Mouse (Mus musculus) left cerebral cortex, adult 2 months (tissue): Measurements from ENCODE around the gene 2200002D01Rik. TPM values are rescaled to one million over a fixed set of nuclear protein-coding genes. Genes with fewer than 3 reads are reported as not detected.
"Not testable (repeated sequence)": the region's sequence is repeated elsewhere in the genome, so short reads cannot be mapped to it uniquely, and the experiment has no call there.

Experiments
- DNase-seq, 2 experiments: peaks; one replicate each; pipeline ENCODE4 v3.0.0; 2021 to 2022; ENCODE audit warnings: low spot score in 2 of 2, mixed read lengths in 1 of 2; ENCODE audit errors: extremely low spot score in 1 of 2
- H3K27ac ChIP-seq: fragments of 200-600 bp; 2 replicates; pipeline ENCODE4 v1.8.1; 2022
- H3K4me3 ChIP-seq: fragments of 200-600 bp; 2 replicates; pipeline ENCODE4 v1.8.1; 2022
- CTCF ChIP-seq: fragments of 200-600 bp; IDR thresholded peaks from 2 replicates; pipeline ENCODE4 v1.8.1; 2022; ENCODE audit warnings: antibody characterized with exemption, mild to moderate bottlenecking, moderate library complexity
- intact Hi-C: fragments of 180-260 bp; cut with DNase I; formaldehyde crosslinking; loops from one replicate; pipeline ENCODE4 v1.15.1; 2025
- total RNA-seq, 2 experiments: library from RNA; stranded (reverse); gene quantifications; 2 replicates each; pipeline ENCODE4 v1.2.3; 2021

The 2200002D01Rik gene
- total RNA-seq, 2 experiments from 2014 or later = 0.32 TPM; not detected in 1

DNA sequence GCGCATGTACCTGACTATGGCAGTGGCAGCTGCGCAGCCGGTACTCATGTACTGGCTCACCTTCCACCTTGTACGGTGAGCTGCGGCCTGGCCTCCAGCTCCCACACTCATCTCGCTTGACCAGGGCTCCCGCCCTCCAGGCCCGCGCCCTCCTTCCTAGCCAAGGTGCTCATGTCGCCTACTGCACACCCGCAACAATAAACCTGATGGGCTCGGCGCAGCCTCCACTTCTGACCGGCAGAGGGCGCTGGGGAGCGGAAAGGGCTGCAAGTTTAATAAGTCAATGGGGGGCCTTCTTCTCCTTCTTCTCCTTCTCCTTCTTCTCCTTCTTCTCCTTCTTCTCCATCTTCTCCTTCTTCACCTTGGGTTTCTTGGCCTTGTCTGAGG, 959 bp downstream of the 2200002D01Rik start:
- peak; percentile 90 for TF ChIP-seq CTCF
- DNase-seq = peak; percentile 71 to 82
- intact Hi-C loops = loop anchor here (2.0 to 5.0 kb wide), 2 partner anchors 53 to 195 kb away; no protein-coding TSS in a partner anchor
- Histone ChIP-seq H3K4me3 (no peak overlapping the region), H3K27ac (no peak overlapping the region)

DNA sequence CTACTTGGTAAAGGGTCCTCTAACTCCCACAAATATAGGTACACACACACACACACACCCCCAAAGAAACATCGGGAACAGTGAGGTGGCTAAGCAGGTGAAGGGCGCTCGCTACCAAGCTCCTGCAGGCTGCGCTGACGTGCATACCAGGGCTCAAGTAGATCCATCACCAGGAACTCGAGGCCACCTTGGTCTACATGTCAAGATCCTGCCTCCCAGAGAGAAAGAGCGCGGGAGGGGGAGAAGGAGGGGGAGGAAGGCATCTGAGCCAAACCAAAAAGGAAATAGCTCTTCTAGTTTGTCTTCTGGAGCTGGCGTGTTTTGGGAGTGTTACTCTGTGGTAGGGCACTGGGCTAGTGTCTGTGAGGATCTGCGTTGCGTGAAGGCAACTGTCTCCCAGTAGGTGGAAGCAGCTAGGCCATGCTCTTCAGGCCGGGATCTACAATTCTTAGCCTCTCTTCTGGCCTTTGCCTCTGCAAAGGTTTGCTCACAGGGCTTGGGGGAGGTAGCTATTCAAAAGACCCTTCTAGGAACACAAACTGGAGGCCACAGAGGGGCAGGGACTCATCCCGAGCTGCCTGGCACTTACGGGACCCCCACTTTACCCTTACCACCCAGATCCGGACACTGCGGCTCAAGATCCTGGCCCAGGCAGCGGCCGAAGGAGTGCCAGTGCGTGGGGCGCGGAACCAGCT, 1.5 kb downstream of the 2200002D01Rik start:
- Histone ChIP-seq H3K4me3 (no peak overlapping the region), H3K27ac (no peak overlapping the region)
- intact Hi-C loops = loop anchor here (2.0 to 5.0 kb wide), 2 partner anchors 54 to 194 kb away; no protein-coding TSS in a partner anchor
- no peak for DNase-seq
- no peak for TF ChIP-seq CTCF

DNA sequence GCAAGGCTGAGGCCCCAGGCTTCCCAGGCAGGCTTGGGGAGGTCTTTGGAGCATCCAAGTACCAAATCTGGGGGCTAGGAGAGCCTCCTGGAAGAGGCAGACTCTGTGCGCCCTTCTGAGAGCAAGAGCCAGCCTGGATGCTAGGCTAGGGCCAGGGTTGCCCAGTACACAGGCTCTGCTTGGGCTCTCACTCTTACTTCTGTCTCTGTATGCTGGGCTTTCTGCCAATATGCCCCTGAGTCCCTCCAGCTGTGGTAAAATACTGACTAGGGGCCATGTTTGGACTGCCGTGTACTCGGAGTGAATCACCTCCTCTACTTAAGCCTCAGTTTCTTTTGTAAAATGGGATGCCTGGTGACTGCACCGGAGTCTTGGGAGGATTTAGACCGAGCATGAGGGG, 2.3 kb downstream of the 2200002D01Rik start:
- intact Hi-C loops = loop anchor here (2.0 to 5.0 kb wide), 2 partner anchors 55 to 194 kb away; no protein-coding TSS in a partner anchor
- no peak overlapping the region for H3K27ac ChIP-seq
- no peak for TF ChIP-seq CTCF
- no peak overlapping the region for H3K4me3 ChIP-seq
- DNase-seq = no peak

DNA sequence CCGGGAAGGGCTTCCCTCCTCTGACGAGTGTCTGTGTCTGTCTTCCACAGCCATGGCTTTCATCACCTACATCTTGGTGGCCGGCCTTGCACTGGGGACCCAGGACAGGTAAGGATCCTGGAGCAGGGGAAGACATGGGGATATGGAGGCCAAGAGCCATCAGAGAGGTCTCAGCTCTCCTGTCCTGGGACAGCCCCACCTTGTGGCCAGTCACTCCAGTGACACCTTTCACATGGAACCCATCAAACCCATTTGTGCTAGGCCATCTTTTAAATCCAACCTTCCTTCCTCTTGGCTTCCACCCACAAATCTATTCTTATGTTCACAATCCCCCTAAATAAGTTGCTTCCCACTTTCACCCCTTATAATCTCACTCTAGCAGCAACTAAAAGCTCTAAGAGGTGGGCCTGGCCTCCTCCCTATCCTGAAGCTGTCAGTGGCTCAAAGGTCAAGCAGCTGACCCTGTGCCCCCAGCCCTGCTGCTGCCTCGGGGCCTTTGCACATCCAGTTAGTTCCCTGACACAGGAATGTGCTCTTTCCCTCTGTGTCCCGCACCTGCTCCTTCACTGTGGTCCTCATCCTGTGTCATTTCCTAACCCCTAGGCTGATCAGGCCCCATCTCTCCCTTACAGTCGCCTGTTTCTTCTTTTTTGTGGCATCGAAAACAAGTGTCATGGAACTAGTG, 3.4 kb downstream of the 2200002D01Rik start:
- no peak overlapping the region for H3K4me3 ChIP-seq
- no peak for DNase-seq
- intact Hi-C loops = loop anchor here (5.0 kb wide), 1 partner anchor 193 kb away; no protein-coding TSS in a partner anchor
- peak; percentile 53 for TF ChIP-seq CTCF
- H3K27ac ChIP-seq = no peak overlapping the region

DNA sequence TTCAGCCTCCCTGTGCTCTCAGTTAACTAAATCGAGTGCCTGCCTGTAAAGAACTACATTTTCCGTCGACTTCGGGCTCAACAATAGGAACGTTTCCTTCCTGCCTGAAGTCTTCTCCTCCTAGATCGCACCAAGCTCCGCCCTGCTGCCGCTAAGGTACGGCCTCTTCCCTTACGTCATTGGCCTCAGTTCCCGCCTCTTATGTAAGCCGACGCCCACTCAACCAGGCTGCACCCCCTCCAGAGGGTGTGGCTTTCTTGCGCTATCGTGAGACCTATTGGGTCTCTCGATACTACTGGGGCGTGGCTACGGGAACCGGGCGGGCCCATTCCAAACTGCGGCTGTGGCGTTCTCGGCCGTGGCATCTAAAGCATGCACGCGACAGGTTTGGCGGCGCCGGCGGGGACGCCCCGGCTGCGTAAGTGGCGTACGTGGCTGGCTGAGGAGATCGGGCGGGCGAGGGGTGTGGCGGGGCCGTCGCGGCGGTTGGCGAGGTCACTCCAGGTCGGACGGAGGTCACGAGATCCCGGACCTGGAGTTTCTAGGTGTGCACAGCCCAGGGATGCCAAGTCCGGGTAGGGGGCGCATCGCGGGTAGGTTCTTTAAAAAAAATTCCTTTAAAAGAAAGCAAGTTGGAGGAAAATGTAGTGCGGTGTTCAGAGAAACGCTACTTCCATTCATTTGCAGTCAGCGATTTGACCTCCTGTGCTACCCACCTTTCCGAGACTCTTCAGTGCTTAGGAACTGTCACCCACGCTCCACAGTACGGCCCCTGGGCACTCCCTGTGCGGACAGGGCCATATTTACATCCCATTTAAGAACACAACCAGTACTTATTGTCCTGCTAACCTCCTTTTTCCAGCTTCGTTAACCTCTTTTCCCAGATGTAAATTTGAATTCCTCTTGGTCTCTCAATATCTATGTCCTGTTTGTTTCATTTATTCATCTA, 10.0 kb downstream of the 2200002D01Rik start, which contains the start of gene Yif1b:
Gene Yif1b, plus strand, starts transcription at position 311 of the 949 bp plus-strand sequence.
- intact Hi-C loops = loop anchor here (2.0 kb wide), 1 partner anchor 57 kb away; the partner anchor contains the start of gene Psmd8
- peak within 1 kb of the TSS; percentile 85 for H3K27ac ChIP-seq

DNA sequence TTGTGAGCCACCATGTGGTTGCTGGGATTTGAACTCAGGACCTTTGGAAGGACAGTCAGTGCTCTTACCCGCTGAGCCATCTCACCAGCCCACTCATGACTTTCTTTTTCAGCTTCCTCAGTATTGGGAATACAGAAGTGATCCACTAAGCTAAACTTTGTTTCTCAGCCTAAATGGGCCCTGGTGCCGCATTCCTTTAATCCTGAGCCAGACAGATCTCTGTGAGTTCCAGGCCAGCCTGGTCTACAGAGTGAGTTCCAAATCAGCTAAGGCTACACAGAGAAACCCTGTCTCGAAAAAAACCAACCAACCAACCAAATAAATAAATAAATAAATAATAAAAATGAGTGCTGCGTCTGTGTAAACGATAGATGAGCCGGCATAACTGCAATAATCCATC, 10.7 kb downstream of the 2200002D01Rik start:
- Histone ChIP-seq H3K27ac (peak overlapping the region; percentile 85), H3K4me3 (peak overlapping the region; percentile 75)
- intact Hi-C loops, DNase-seq: not testable (repeated sequence)

More for the DNA sequence above, 10.0 kb downstream of the 2200002D01Rik start, which contains the start of gene Yif1b:
- H3K4me3 ChIP-seq = peak within 1 kb of the TSS; percentile 75
- TF ChIP-seq CTCF = no peak; the same call in 1 of the 2 replicates
- peak; percentile 97 to 98 for DNase-seq

DNA sequence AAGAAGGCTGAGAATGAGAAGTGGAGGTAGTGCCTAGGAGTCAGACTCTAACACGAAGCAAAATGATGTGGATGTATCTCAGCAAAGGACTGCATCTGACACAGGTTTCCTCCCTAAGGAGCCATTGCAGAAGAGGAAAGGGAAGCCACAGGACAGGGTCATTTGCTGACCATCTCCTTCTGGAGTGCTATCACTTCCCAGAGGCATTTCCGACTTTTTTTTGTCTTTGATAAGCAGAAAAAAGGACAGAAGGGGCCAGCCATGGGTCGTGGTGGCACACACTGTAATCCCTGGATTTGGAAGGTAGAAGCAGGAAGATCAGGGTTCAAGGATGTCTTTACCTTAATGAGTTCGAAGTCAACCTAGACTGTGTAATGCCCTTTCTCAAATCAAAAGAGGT, 11.7 kb downstream of the 2200002D01Rik start:
- no peak overlapping the region for H3K4me3 ChIP-seq
- intact Hi-C loops = no loop called here
- no peak for DNase-seq
- TF ChIP-seq CTCF = no peak
- H3K27ac ChIP-seq = no peak overlapping the region

DNA sequence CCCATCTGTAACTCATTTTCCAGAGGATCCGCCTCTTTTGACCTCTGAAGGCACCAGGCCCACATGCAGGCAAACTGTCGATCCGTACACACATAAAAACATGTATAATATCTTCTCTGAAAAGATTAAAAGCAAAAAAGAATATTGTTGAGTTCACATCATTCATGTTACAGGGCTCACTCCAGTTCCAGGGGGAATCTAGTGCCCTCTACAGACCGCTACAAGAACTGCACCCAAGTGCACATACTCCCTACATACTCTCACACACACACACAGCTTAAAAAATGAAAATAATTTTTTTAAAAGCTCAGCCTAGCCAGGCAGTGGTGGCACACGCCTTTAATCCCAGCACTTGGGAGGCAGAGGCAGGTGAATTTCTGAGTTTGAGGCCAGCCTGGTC, 13.6 kb downstream of the 2200002D01Rik start:
- H3K27ac ChIP-seq = no peak overlapping the region
- no peak overlapping the region for H3K4me3 ChIP-seq
- intact Hi-C loops = no loop called here
- TF ChIP-seq CTCF = peak; percentile 37
- no peak for DNase-seq

DNA sequence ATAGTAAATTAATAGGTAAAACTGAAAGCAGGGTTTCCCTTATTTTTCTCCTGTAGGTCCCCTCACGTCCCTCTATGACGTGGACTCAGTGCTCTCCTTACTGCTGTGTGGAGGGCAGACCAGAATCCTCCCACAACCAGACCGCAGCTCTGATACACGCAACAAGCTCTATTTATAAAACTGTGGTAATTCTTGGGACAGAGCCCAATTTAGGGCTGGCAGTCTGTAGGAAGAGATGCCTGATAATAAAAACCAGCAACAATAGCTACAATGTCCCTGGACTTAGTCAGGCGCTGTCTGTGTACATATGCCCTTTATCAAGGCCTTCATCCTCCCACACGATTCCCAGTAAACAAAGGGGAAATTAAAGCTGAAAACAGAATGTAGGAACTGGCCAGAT, 14.5 kb downstream of the 2200002D01Rik start:
- no peak for TF ChIP-seq CTCF
- H3K27ac ChIP-seq = no peak overlapping the region
- intact Hi-C loops = no loop called here
- DNase-seq = no peak
- no peak overlapping the region for H3K4me3 ChIP-seq

DNA sequence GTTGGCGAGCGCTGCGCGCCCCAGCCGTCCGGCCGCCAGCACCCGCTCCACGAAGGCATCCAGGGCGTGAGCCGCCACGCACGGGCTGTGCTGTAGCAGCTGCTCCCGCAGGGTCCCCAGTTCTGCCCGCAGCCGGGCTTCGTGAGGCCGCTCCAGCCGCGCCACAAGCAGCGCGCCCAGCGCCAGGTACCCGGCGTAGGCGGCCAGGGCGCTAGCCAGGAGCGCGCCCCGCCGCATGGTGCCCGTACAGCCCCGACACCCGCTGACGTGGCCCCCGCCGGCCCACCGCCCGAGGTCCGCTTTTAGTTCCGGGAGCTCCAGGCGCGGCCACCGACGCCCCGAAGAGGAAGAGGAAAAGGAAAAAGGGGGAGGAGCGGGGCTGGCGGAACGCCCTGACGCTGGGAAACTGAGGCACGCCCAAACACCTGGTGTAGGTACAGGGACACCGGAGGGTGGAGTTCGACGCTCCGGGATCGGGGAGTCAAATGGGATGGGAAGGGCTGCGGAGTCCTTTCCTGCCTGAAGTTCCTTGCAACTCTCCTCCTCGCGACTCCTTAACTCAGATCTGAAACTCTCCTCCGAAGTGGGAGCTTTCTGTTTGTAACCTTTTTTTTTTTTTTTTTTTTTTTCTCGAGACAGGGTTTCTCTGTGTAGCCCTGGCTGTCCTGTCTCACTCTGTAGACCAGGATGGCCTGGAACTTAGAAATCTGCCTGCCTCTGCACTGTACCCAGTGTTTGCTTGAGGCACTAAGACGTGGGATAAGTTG, 15.8 kb downstream of the 2200002D01Rik start, which contains the start of gene Kcnk6:
Gene Kcnk6, minus strand, starts transcription at position 269 of the 767 bp plus-strand sequence.
- DNase-seq = peak in 1 of 2 experiments; percentile 45
- Histone ChIP-seq H3K27ac (peak within 1 kb of the TSS; percentile 59), H3K4me3 (peak within 1 kb of the TSS; percentile 63)
- intact Hi-C loops = no loop called here
- no peak for TF ChIP-seq CTCF

DNA sequence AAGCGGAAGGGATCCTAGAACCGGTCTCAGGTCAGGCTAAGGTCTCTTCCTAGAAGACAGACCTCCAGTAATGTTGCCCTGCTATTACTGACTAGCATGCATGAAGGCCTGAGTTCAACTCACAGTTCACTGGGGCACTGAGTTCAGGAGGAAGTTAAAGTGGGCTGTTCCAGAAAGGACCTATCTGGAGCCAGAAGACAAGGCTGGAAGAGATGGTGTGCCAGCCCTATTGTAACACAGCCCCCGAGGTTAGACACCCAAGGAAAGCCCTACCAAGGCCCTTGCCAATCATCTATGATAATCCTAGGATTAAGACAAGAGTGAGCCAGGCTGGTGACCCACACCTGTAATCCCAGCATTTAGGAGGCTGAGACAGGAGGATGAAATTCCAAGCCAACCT, 16.7 kb downstream of the 2200002D01Rik start:
- DNase-seq = no peak
- TF ChIP-seq CTCF = no peak
- intact Hi-C loops = no loop called here
- peak overlapping the region; percentile 63; the same call in 1 of the 2 replicates for H3K4me3 ChIP-seq
- no peak overlapping the region; the same call in 1 of the 2 replicates for H3K27ac ChIP-seq
